Mouse (Mus musculus): ENCODE measurements around the gene Ankrd52.

DNA sequence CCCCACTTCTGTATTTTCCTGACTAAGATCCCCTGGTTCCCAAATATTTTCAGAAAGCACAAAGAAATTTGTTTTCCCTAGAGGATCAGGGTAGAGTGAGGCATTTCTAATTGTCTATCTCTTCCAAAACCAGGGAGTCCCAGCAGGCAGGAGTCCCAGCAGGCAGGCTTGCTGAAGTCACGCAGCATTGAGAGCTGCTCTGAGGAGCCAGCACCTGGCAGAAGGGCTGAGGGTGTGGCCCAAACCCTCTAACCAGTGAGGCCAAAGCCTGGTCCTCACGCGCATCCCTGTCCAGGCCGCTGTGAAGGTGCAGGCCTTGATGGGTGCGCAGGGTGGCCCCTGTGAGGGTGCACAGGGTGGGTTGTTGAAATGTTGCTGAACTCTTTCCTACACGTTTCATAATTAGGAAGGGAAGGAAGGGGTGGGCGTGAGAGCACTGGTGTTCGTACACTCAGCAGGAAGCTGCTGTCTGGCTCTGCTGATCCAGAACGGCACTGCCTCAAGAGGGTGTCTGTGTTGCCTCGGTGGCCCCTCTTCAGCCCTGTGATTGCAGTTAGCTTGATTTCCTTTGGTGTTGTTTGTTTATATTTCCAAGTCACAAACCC, 61.9 kb downstream of the Ankrd52 start:
- TF ChIP-seq CTCF (IDR thresholded peaks at IDR 0.05; ENCODE audit: control insufficient read depth, insufficient read depth, low read length), result no peak
- no peak; the same call in 1 of the 2 replicates for TF ChIP-seq POLR2A (IDR thresholded peaks at IDR 0.05; ENCODE audit: borderline replicate concordance, control insufficient read depth, low read depth, low read length)
